Mouse (Mus musculus) CH12.LX (cell line): ENCODE results near the gene Chp1. TPM values are rescaled to one million over a fixed set of nuclear protein-coding genes. Genes with fewer than 3 reads are reported as not detected.

Experiments used
- DNase-seq: peaks from one replicate; pipeline ENCODE4 v3.0.0-alpha.2; 2013; ENCODE audit errors: extremely low read depth
- H3K27ac ChIP-seq: 2 replicates; pipeline ENCODE4 v1.5.1; 2012; ENCODE audit warnings: low read depth, mild to moderate bottlenecking, control low read depth, moderate library complexity; ENCODE audit not compliant: insufficient read depth
- H3K27me3 ChIP-seq: replicated peaks from 2 replicates; pipeline ENCODE3; 2012; ENCODE audit warnings: inconsistent platforms
- H3K36me3 ChIP-seq, 2 experiments: replicated peaks in 1 of 2; 2 replicates each; pipeline versions ENCODE3 to v1.6.1; 2012; ENCODE audit warnings: inconsistent platforms in 1 of 2, low read length in 1 of 2, mild to moderate bottlenecking in 1 of 2, mixed read lengths in 1 of 2, moderate library complexity in 1 of 2; ENCODE audit not compliant: control insufficient read depth in 1 of 2, insufficient read depth in 1 of 2
- H3K4me1 ChIP-seq, 2 experiments: 2 replicates each; pipeline ENCODE4 v1.6.1; 2012; ENCODE audit warnings: inconsistent platforms in 1 of 2, moderate library complexity in 1 of 2; ENCODE audit not compliant: insufficient read depth in 2 of 2, control insufficient read depth in 1 of 2
- H3K4me2 ChIP-seq: 2 replicates; pipeline ENCODE4 v1.6.1; 2012; ENCODE audit warnings: low read depth, mild to moderate bottlenecking, control low read depth; ENCODE audit not compliant: poor library complexity, insufficient read depth, severe bottlenecking
- H3K4me3 ChIP-seq, 3 experiments: fragments of 150-350 bp in 1 of 3; sonication (generic) in 1 of 3; replicated peaks in 1 of 3; 2 replicates each; pipeline versions ENCODE3 to v1.5.1; 2011 to 2012; ENCODE audit warnings: low read depth in 2 of 3, low read length in 2 of 3, mild to moderate bottlenecking in 2 of 3, moderate library complexity in 2 of 3, control low read depth in 1 of 3, improper control_type of control experiment in 1 of 3, inconsistent platforms in 1 of 3, mixed read lengths in 1 of 3; ENCODE audit not compliant: poor library complexity in 1 of 3
- H3K79me2 ChIP-seq: replicated peaks from 2 replicates; pipeline ENCODE4 v1.6.1; 2012; ENCODE audit warnings: mild to moderate bottlenecking, moderate library complexity; ENCODE audit not compliant: control insufficient read depth, poor library complexity, insufficient read depth, severe bottlenecking; ENCODE audit errors: extremely low read depth
- H3K9ac ChIP-seq: 2 replicates; pipeline ENCODE4 v1.6.1; 2012; ENCODE audit warnings: low read depth, mild to moderate bottlenecking, control low read depth, moderate library complexity; ENCODE audit not compliant: insufficient read depth
- H3K9me3 ChIP-seq: replicated peaks from 2 replicates; pipeline ENCODE3; 2012; ENCODE audit warnings: low read length, inconsistent platforms, mixed read lengths
- CHD1 ChIP-seq: IDR thresholded peaks from 2 replicates; pipeline ENCODE4 v1.6.1; 2012; ENCODE audit warnings: low read depth, low read length, improper control_type of control experiment, inconsistent platforms
- CHD2 ChIP-seq: IDR thresholded peaks from 2 replicates; pipeline ENCODE4 v1.6.1; 2011; ENCODE audit warnings: low read length, improper control_type of control experiment
- CTCF ChIP-seq, 2 experiments: IDR thresholded peaks in 1 of 2; conservative IDR thresholded peaks in 1 of 2; 2 replicates each; pipeline ENCODE4 v1.5.1; 2011 to 2012; ENCODE audit warnings: low read depth in 2 of 2, low read length in 2 of 2, improper control_type of control experiment in 1 of 2, inconsistent platforms in 1 of 2, mild to moderate bottlenecking in 1 of 2, moderate library complexity in 1 of 2
- ETS1 ChIP-seq: conservative IDR thresholded peaks from 2 replicates; pipeline ENCODE4 v1.6.1; 2012; ENCODE audit warnings: low read depth, mild to moderate bottlenecking, inconsistent platforms, low read length, improper control_type of control experiment, moderate library complexity
- HCFC1 ChIP-seq: IDR thresholded peaks from 2 replicates; pipeline ENCODE4 v1.6.1; 2012; ENCODE audit warnings: low read depth, mild to moderate bottlenecking, inconsistent platforms, low read length, improper control_type of control experiment
- IRF4 ChIP-seq: IDR thresholded peaks from 2 replicates; pipeline ENCODE4 v1.6.1; 2014; ENCODE audit warnings: low read depth, mild to moderate bottlenecking, inconsistent platforms, low read length, improper control_type of control experiment
- JUND ChIP-seq: conservative IDR thresholded peaks from 2 replicates; pipeline ENCODE4 v1.6.1; 2011; ENCODE audit warnings: low read depth, low read length, improper control_type of control experiment
- KAT2A ChIP-seq: IDR thresholded peaks from 2 replicates; pipeline ENCODE4 v1.6.1; 2012; ENCODE audit warnings: low read length, improper control_type of control experiment, inconsistent platforms; ENCODE audit not compliant: insufficient replicate concordance
- MAX ChIP-seq: IDR thresholded peaks from 2 replicates; pipeline ENCODE4 v1.6.1; 2011; ENCODE audit warnings: low read length, improper control_type of control experiment
- MAZ ChIP-seq: IDR thresholded peaks from 2 replicates; pipeline ENCODE4 v1.6.1; 2012; ENCODE audit warnings: low read depth, mild to moderate bottlenecking, inconsistent platforms, low read length, improper control_type of control experiment, moderate library complexity
- NELFE ChIP-seq: IDR thresholded peaks from 2 replicates; pipeline ENCODE4 v1.6.1; 2011; ENCODE audit warnings: low read depth, low read length, improper control_type of control experiment
- NRF1 ChIP-seq: IDR thresholded peaks from 2 replicates; pipeline ENCODE4 v1.6.1; 2014; ENCODE audit warnings: low read depth, mild to moderate bottlenecking, inconsistent platforms, low read length, improper control_type of control experiment, moderate library complexity
- PAX5 ChIP-seq: IDR thresholded peaks from 2 replicates; pipeline ENCODE4 v1.6.1; 2012; ENCODE audit warnings: low read length, inconsistent platforms, mixed read lengths
- POLR2A ChIP-seq: IDR thresholded peaks from 2 replicates; pipeline ENCODE4 v1.6.1; 2011; ENCODE audit warnings: low read depth, mild to moderate bottlenecking, improper control_type of control experiment, low read length
- POLR2AphosphoS2 ChIP-seq: IDR thresholded peaks from 2 replicates; pipeline ENCODE4 v1.6.1; 2011; ENCODE audit warnings: low read depth, low read length, improper control_type of control experiment
- RAD21 ChIP-seq: IDR thresholded peaks from 2 replicates; pipeline ENCODE4 v1.6.1; 2011; ENCODE audit warnings: low read depth, mild to moderate bottlenecking, low read length, improper control_type of control experiment, moderate library complexity
- TBP ChIP-seq: conservative IDR thresholded peaks from 2 replicates; pipeline ENCODE4 v1.6.1; 2011; ENCODE audit warnings: low read depth, low read length, improper control_type of control experiment
- TCF12 ChIP-seq: IDR thresholded peaks from 2 replicates; pipeline ENCODE4 v1.6.1; 2014; ENCODE audit warnings: low read depth, mild to moderate bottlenecking, inconsistent platforms, low read length, improper control_type of control experiment
- UBTF ChIP-seq: IDR thresholded peaks from 2 replicates; pipeline ENCODE4 v1.6.1; 2012; ENCODE audit warnings: low read depth, mild to moderate bottlenecking, inconsistent platforms, low read length, improper control_type of control experiment, moderate library complexity
- USF1 ChIP-seq: IDR thresholded peaks from 2 replicates; pipeline ENCODE4 v1.6.1; 2014; ENCODE audit warnings: low read depth, mild to moderate bottlenecking, inconsistent platforms, low read length, improper control_type of control experiment
- ZC3H11A ChIP-seq: IDR thresholded peaks from 2 replicates; pipeline ENCODE4 v1.6.1; 2012; ENCODE audit warnings: low read depth, mild to moderate bottlenecking, inconsistent platforms, low read length, improper control_type of control experiment
- ZKSCAN1 ChIP-seq: IDR thresholded peaks from 2 replicates; pipeline ENCODE4 v1.6.1; 2012; ENCODE audit warnings: low read depth, inconsistent platforms, low read length, improper control_type of control experiment, borderline replicate concordance
- ZMIZ1 ChIP-seq: IDR thresholded peaks from 2 replicates; pipeline ENCODE4 v1.6.1; 2012; ENCODE audit warnings: low read depth, mild to moderate bottlenecking, inconsistent platforms, low read length, improper control_type of control experiment
- ZNF384 ChIP-seq: IDR thresholded peaks from 2 replicates; pipeline ENCODE4 v1.6.1; 2012; ENCODE audit warnings: low read depth, low read length, improper control_type of control experiment, inconsistent platforms
- dilution Hi-C: fragments of 300-500 bp; cut with MboI; formaldehyde crosslinking; loops from 2 replicates; pipeline ENCODE4 v1.14.3; 2020; ENCODE audit warnings: low sequenced_read_pairs; ENCODE audit not compliant: extremely low pct_unique_long_range_greater_than_20kb, extremely low pct_ligation_motif_present
- in situ Hi-C: fragments of 300-500 bp; cut with MboI; formaldehyde crosslinking; loops from 3 replicates; pipeline ENCODE4 v1.14.3; 2019; ENCODE audit warnings: low sequenced_read_pairs, low pct_ligation_motif_present, low pct_unique_long_range_greater_than_20kb, mixed read lengths
- polyA plus RNA-seq: library from polyadenylated mRNA; unstranded; fragments of >175 nt; gene quantifications from 2 replicates; pipeline ENCODE4 v1.2.1, GENCODE M21; 2012; ENCODE audit warnings: low read depth; ENCODE audit not compliant: insufficient read length
- total RNA-seq, 2 experiments: library from RNA; depleted of rRNA; stranded (reverse); fragments of 300-350 nt in 1 of 2; fragments of >200 nt in 1 of 2; gene quantifications; 2 replicates each; pipeline ENCODE4 v1.2.3; 2012 to 2014

Gene Chp1
- total and polyA plus RNA-seq, 3 experiments = 29.9 to 55.9 (median 47.9) TPM

DNA sequence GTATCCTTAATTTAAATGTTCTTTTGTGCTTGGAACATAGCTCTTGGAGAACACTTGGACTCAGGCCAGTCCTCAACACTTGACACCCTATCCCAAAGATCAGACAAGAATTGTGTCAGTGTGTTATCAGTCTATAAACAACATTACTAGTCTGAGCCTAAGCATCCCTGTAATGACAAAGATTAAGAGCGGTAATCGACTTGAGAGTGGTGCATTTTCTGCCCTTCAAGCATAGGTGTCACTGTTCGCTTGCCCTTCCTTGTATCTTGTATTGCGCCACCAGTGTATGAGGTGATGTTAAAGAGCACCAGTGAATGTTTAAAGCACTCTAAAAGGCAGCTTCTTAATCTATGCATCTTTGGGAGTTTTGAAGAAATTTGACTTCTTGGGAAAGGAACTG lies 59.5 kb downstream of the Chp1 start:
- no peak overlapping the region for H3K27ac ChIP-seq
- peaks cover 33 to 79% of the 10 kb centered on the region in 2 experiments for H3K36me3 ChIP-seq
- 0 out of 4 replicates have a peak, but pooled peaks cover 0 to 4% of the 10 kb centered on the region in 2 experiments for H3K4me1 ChIP-seq

GRCm38 (mm10) chr2:119617841-119618198 lies 70.3 kb downstream of the Chp1 start:
- peaks cover 2 to 19% of the 10 kb centered on the region in 2 experiments; a peak in 2 of 4 replicates for H3K4me1 ChIP-seq
- in situ Hi-C loops = no loop called here
- peaks cover 2 to 14% of the 10 kb centered on the region in 2 experiments for H3K36me3 ChIP-seq
- no peaks in the 10 kb centered on the region for H3K9me3 ChIP-seq
- TF ChIP-seq USF1 (no peak), POLR2AphosphoS2 (0 out of 2 replicates have a peak, but pooled peaks have one; percentile 2)
- TF ChIP-seq, all 38 proteins: peak for 1
- Histone ChIP-seq H3K9ac (peak overlapping the region; percentile 42), H3K4me3 (peak overlapping the region; percentile 66 to 88 (median 86)), H3K4me2 (peak overlapping the region; percentile 5), H3K79me2 (peaks cover 34% of the 10 kb centered on the region), H3K27ac (peak overlapping the region; percentile 75), H3K27me3 (no peaks in the 10 kb centered on the region)
- dilution Hi-C loops = no loop called here
- no peak for DNase-seq

More for the DNA sequence above, 59.5 kb downstream of the Chp1 start:
- in situ Hi-C loops (no loop called here), dilution Hi-C loops (no loop called here)
- no peak overlapping the region for H3K4me2 ChIP-seq
- TF ChIP-seq CTCF (conservative IDR thresholded peaks at IDR 0.05 in 1 of 2, IDR thresholded peaks at IDR 0.05 in 1 of 2; ENCODE audit: low read depth in 2 of 2, low read length in 2 of 2) (peak in 1 of 2 experiments; percentile 42; a peak in 2 of 4 replicates), RAD21 (peak; percentile 4), JUND (no peak)
- no peaks in the 10 kb centered on the region for H3K27me3 ChIP-seq
- DNase-seq = no peak
- H3K9ac ChIP-seq = no peak overlapping the region
- no peak overlapping the region for H3K4me3 ChIP-seq
- H3K79me2 ChIP-seq = peaks cover 2% of the 10 kb centered on the region; the same call in 1 of the 2 replicates
- no peaks in the 10 kb centered on the region for H3K9me3 ChIP-seq

DNA sequence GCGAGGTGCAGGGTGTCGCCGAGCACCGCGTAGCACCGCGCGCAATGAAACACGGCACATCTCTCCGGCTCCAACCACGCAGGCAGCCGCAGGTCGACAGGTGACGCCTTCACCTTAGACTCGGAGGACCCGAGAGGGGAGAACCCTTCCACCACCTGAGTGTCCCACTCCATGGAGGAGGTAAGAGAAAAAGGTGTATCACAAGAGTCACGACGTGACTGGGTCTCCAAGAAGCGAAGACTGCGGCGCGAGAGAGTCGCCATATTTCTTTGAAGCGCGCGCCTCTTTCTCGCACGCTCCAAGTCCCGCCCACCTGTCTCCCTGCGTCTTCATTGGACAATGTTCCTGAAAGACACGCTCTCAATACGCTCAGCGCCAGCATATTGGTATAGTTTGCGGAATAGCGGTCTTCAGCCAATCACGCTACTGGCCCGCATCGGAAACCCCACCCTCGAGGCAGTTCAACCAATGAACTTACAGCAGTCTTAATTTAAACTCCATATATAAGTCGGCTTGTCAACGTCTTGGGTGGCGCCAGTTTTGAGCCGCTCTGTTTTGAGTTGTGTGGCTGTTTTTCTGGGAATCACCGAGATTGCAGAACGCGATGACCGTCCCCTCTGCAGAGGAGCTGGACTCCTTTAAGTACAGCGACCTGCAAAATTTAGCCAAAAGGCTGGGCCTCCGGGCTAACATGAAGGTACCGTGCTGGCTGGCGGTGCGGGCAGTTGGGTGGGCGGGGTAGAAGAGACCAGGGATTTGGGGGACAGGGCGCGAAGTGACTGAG lies 70.9 kb downstream of the Chp1 start, which contains the start of the genes Nusap1 and Oip5:
Gene Nusap1, plus strand, starts transcription at position 100 of the 784 bp plus-strand sequence.
Gene Oip5, minus strand, starts transcription at position 271 of the 784 bp plus-strand sequence.
- H3K4me2 ChIP-seq = peak within 1 kb of the TSS; percentile 66
- peaks cover 2 to 15% of the 10 kb centered on the region in 2 experiments for H3K36me3 ChIP-seq
- DNase-seq = peak; percentile 99
- dilution Hi-C loops (no loop called here), in situ Hi-C loops (no loop called here)
- peak within 1 kb of the TSS; percentile 66 to 88 (median 86) for H3K4me3 ChIP-seq
- peak within 1 kb of the TSS; percentile 75 for H3K27ac ChIP-seq
- H3K9ac ChIP-seq = peak within 1 kb of the TSS; percentile 69
- peaks cover 38% of the 10 kb centered on the region for H3K79me2 ChIP-seq
- peaks cover 2 to 21% of the 10 kb centered on the region in 2 experiments; a peak in 2 of 4 replicates for H3K4me1 ChIP-seq
- H3K27me3 ChIP-seq = no peaks in the 10 kb centered on the region
- H3K9me3 ChIP-seq = no peaks in the 10 kb centered on the region
- TF ChIP-seq USF1 (no peak), NRF1 (peak; percentile 65), KAT2A (0 out of 2 replicates have a peak, but pooled peaks have one; percentile 42), HCFC1 (peak; percentile 65), NELFE (peak; percentile 86), MAZ (no peak), RAD21 (no peak), TCF12 (peak; percentile 79), CHD2 (peak; percentile 92), POLR2AphosphoS2 (peak; percentile 70; the same call in 1 of the 2 replicates), POLR2A (peak; percentile 94), TBP (peak; percentile 97), ZKSCAN1 (no peak), ZNF384 (no peak), PAX5 (no peak), IRF4 (peak; percentile 51; the same call in 1 of the 2 replicates), ETS1 (no peak), UBTF (no peak), ZMIZ1 (peak; percentile 89), MAX (peak; percentile 78; the same call in 1 of the 2 replicates), CHD1 (no peak), ZC3H11A (no peak)
